Mouse (Mus musculus) limb, embryonic 10.5 days (tissue): ENCODE measurements around the gene Pygo1. TPM values are rescaled to one million over a fixed set of nuclear protein-coding genes. Genes with fewer than 3 reads are reported as not detected.

Experiments
- DNase-seq: peaks from one replicate; pipeline ENCODE4 v3.0.0-alpha.2; 2017; ENCODE audit warnings: low spot score
- H3K27ac ChIP-seq: fragments of 300-500 bp; sonication (generic); 2 replicates; pipeline ENCODE4 v1.5.1; 2016; ENCODE audit warnings: mild to moderate bottlenecking
- H3K27me3 ChIP-seq: fragments of 300-500 bp; sonication (generic); 2 replicates; pipeline ENCODE4 v1.6.1; 2016; ENCODE audit warnings: low read depth, mild to moderate bottlenecking; ENCODE audit not compliant: poor library complexity, severe bottlenecking
- H3K36me3 ChIP-seq: fragments of 300-500 bp; sonication (generic); 2 replicates; pipeline ENCODE4 v1.6.1; 2016; ENCODE audit warnings: mild to moderate bottlenecking, moderate library complexity
- H3K4me1 ChIP-seq: fragments of 300-500 bp; sonication (generic); 2 replicates; pipeline ENCODE4 v1.6.1; 2016
- H3K4me3 ChIP-seq: fragments of 300-500 bp; sonication (generic); 2 replicates; pipeline ENCODE4 v1.5.1; 2016; ENCODE audit warnings: mild to moderate bottlenecking, moderate library complexity
- H3K9me3 ChIP-seq: fragments of 300-500 bp; sonication (generic); replicated peaks from 2 replicates; pipeline ENCODE4 v1.6.1; 2016; ENCODE audit warnings: mild to moderate bottlenecking
- WGBS: fragments of 180-500 bp; shearing (Covaris S2); methylation state at CpG from one replicate; pipeline ENCODE4 v1.1.7; 2016; 5-methylcytosine and 5-hydroxymethylcytosine counted together
- polyA plus RNA-seq: library from polyadenylated mRNA; unstranded; fragments of >200 nt; fragmentation: Nextera tagmentation; extraction: Ambion mirVana; gene quantifications from 2 replicates; pipeline ENCODE4 v1.2.1, GENCODE M21; 2016

Gene Pygo1
- polyA plus RNA-seq: 5.5 and 7.5 TPM in 2 replicates

GRCm38 (mm10) chr9:72925021-72925934 is at the start of gene Pygo1:
Pygo1 (plus strand) TSS chr9:72925645.
- peak within 1 kb of the TSS; percentile 86 for H3K4me3 ChIP-seq
- peaks cover 17% of the 10 kb centered on the region; the same call in 1 of the 2 replicates for H3K27me3 ChIP-seq
- WGBS: 2% methylated on average over 105 of the region's 108 CpGs
- H3K4me1 ChIP-seq: peaks cover 22% of the 10 kb centered on the region
- H3K36me3 ChIP-seq: peaks cover 8% of the 10 kb centered on the region
- H3K27ac ChIP-seq: peak within 1 kb of the TSS; percentile 96
- H3K9me3 ChIP-seq: no peaks in the 10 kb centered on the region
- DNase-seq: peak; percentile 86

GRCm38 (mm10) chr9:72875878-72876277 is 49.6 kb upstream of the Pygo1 start:
- Histone ChIP-seq H3K4me3 (no peak overlapping the region), H3K9me3 (no peaks in the 10 kb centered on the region), H3K36me3 (peaks cover 30% of the 10 kb centered on the region), H3K27ac (no peak overlapping the region), H3K27me3 (no peaks in the 10 kb centered on the region), H3K4me1 (peaks cover 61% of the 10 kb centered on the region)
- no peak for DNase-seq
- WGBS: 88% methylated on average over 2 of the region's 2 CpGs

- Histone ChIP-seq H3K36me3 (peaks cover 34% of the 10 kb centered on the region), H3K27me3 (no peaks in the 10 kb centered on the region), H3K27ac (peak overlapping the region; percentile 88; the same call in 1 of the 2 replicates), H3K4me1 (peaks cover 60% of the 10 kb centered on the region), H3K4me3 (no peak overlapping the region), H3K9me3 (no peaks in the 10 kb centered on the region)
- 18% methylated on average over 11 of the region's 11 CpGs for WGBS
- peak; percentile 57 for DNase-seq
Measured at GRCm38 (mm10) chr9:72877905-72878304, 47.5 kb upstream of the Pygo1 start.

- H3K36me3 ChIP-seq: peaks cover 29% of the 10 kb centered on the region
- peak overlapping the region; percentile 88; the same call in 1 of the 2 replicates for H3K27ac ChIP-seq
- no peak overlapping the region for H3K4me3 ChIP-seq
- no peaks in the 10 kb centered on the region for H3K9me3 ChIP-seq
- H3K27me3 ChIP-seq: no peaks in the 10 kb centered on the region
- peaks cover 67% of the 10 kb centered on the region for H3K4me1 ChIP-seq
- WGBS: 45% methylated on average over 6 of the region's 6 CpGs
- DNase-seq: no peak
Measured at GRCm38 (mm10) chr9:72878656-72879055, 46.8 kb upstream of the Pygo1 start.

- no peak for DNase-seq
- Histone ChIP-seq H3K27ac (peak overlapping the region; percentile 88), H3K4me3 (no peak overlapping the region), H3K36me3 (peaks cover 21% of the 10 kb centered on the region), H3K9me3 (no peaks in the 10 kb centered on the region), H3K4me1 (peaks cover 70% of the 10 kb centered on the region), H3K27me3 (no peaks in the 10 kb centered on the region)
- WGBS: 72% methylated on average over 3 of the region's 3 CpGs
Measured at GRCm38 (mm10) chr9:72879601-72880000, 45.8 kb upstream of the Pygo1 start.

- H3K9me3 ChIP-seq: no peaks in the 10 kb centered on the region
- peaks cover 19% of the 10 kb centered on the region for H3K36me3 ChIP-seq
- peak overlapping the region; percentile 22; the same call in 1 of the 2 replicates for H3K4me3 ChIP-seq
- no peaks in the 10 kb centered on the region for H3K27me3 ChIP-seq
- peaks cover 70% of the 10 kb centered on the region for H3K4me1 ChIP-seq
- WGBS: 30% methylated on average over 16 of the region's 16 CpGs
- DNase-seq: peak; percentile 66
- peak overlapping the region; percentile 88 for H3K27ac ChIP-seq
Measured at GRCm38 (mm10) chr9:72880225-72880960, 45.1 kb upstream of the Pygo1 start.

- no peaks in the 10 kb centered on the region for H3K9me3 ChIP-seq
- peaks cover 70% of the 10 kb centered on the region for H3K4me1 ChIP-seq
- peak overlapping the region; percentile 23 for H3K4me3 ChIP-seq
- DNase-seq: peak; percentile 47
- WGBS: 27% methylated on average over 15 of the region's 15 CpGs
- H3K27me3 ChIP-seq: no peaks in the 10 kb centered on the region
- H3K36me3 ChIP-seq: peaks cover 21% of the 10 kb centered on the region
- peak overlapping the region; percentile 88 for H3K27ac ChIP-seq
Measured at GRCm38 (mm10) chr9:72881026-72881768, 44.2 kb upstream of the Pygo1 start.

GRCm38 (mm10) chr9:72883940-72884339 is 41.5 kb upstream of the Pygo1 start:
- no peak overlapping the region for H3K4me3 ChIP-seq
- peaks cover 39% of the 10 kb centered on the region for H3K36me3 ChIP-seq
- H3K9me3 ChIP-seq: no peaks in the 10 kb centered on the region
- WGBS: 21% methylated on average over 3 of the region's 3 CpGs
- 0 out of 2 replicates have a peak overlapping the region, but pooled peaks have one; percentile 6 for H3K27ac ChIP-seq
- no peaks in the 10 kb centered on the region for H3K27me3 ChIP-seq
- peak; percentile 56 for DNase-seq
- peaks cover 47% of the 10 kb centered on the region for H3K4me1 ChIP-seq

GRCm38 (mm10) chr9:72889777-72890176 is 35.7 kb upstream of the Pygo1 start:
- DNase-seq: no peak
- Histone ChIP-seq H3K9me3 (no peaks in the 10 kb centered on the region), H3K27me3 (no peaks in the 10 kb centered on the region), H3K36me3 (peaks cover 79% of the 10 kb centered on the region), H3K4me3 (no peak overlapping the region), H3K27ac (no peak overlapping the region), H3K4me1 (no peaks in the 10 kb centered on the region)
- WGBS: 88% methylated on average over 1 of the region's 1 CpGs

- no peak for DNase-seq
- Histone ChIP-seq H3K4me1 (no peaks in the 10 kb centered on the region), H3K4me3 (no peak overlapping the region), H3K27me3 (no peaks in the 10 kb centered on the region), H3K27ac (no peak overlapping the region), H3K36me3 (peaks cover 79% of the 10 kb centered on the region), H3K9me3 (no peaks in the 10 kb centered on the region)
- WGBS: 86% methylated on average over 10 of the region's 10 CpGs
Measured at GRCm38 (mm10) chr9:72890499-72891085, 34.9 kb upstream of the Pygo1 start.

GRCm38 (mm10) chr9:72892761-72893160 is 32.7 kb upstream of the Pygo1 start:
- no peaks in the 10 kb centered on the region for H3K9me3 ChIP-seq
- H3K4me1 ChIP-seq: no peaks in the 10 kb centered on the region
- H3K4me3 ChIP-seq: no peak overlapping the region
- no peaks in the 10 kb centered on the region for H3K27me3 ChIP-seq
- H3K27ac ChIP-seq: no peak overlapping the region
- DNase-seq: no peak
- WGBS: 96% methylated on average over 5 of the region's 5 CpGs
- peaks cover 60% of the 10 kb centered on the region for H3K36me3 ChIP-seq

GRCm38 (mm10) chr9:72894796-72895352 is 30.6 kb upstream of the Pygo1 start:
- no peak for DNase-seq
- no peaks in the 10 kb centered on the region for H3K27me3 ChIP-seq
- no peaks in the 10 kb centered on the region for H3K9me3 ChIP-seq
- H3K4me3 ChIP-seq: no peak overlapping the region
- no peaks in the 10 kb centered on the region for H3K4me1 ChIP-seq
- no peak overlapping the region for H3K27ac ChIP-seq
- peaks cover 53% of the 10 kb centered on the region for H3K36me3 ChIP-seq
- 93% methylated on average over 6 of the region's 6 CpGs for WGBS
